ENCODE assay signal across 32 mouse cellular contexts in the genomic region with DNA sequence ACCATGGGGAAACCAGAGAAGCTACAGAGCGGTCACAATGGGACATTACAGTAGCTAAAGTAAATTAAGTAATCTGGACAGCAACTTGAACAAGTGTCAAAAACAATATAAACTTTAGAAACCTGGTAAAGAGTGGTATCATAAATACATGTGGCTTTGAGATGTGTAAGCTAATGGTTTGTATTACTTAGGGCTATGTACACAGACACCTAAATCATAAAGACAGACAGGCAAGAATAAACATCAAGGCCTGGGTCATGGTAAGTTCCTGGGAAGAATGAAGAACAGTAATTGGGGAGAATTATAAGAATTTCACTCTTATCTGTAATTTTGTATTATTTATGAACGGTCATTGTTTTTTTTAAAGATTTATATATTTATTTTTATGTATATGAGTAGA.
"Had no signal": no experiment of that assay in that cellular context is flagged by ENCODE, and none has a peak within 500 bp of the region (broad histone marks: within the 10 kb centered on the region; RNA-seq: fewer than 3 reads in every experiment).

No protein-coding gene starts in this region.

- H3K4me2 ChIP-seq: limb, embryonic 12.5 days; limb, embryonic 13.5 days; limb, embryonic 15.5 days; liver, embryonic 11.5 days; liver, embryonic 12.5 days; liver, embryonic 13.5 days; liver, embryonic 15.5 days; lung, embryonic 14.5 days; lung, embryonic 15.5 days; midbrain, embryonic 11.5 days; midbrain, embryonic 12.5 days; midbrain, embryonic 13.5 days; midbrain, embryonic 15.5 days; neural tube, embryonic 12.5 days had no signal

- H3K27ac ChIP-seq: limb, embryonic 10.5 days; limb, embryonic 12.5 days; limb, embryonic 13.5 days; limb, embryonic 15.5 days; liver, embryonic 12.5 days; liver, embryonic 13.5 days; liver, embryonic 14.5 days; liver, embryonic 15.5 days; lung, embryonic 15.5 days; macrophage; midbrain, embryonic 10.5 days; midbrain, embryonic 12.5 days; midbrain, embryonic 13.5 days; midbrain, embryonic 15.5 days; neural tube, embryonic 12.5 days had no signal

- H3K4me1 ChIP-seq: limb, embryonic 10.5 days; limb, embryonic 12.5 days; limb, embryonic 13.5 days; limb, embryonic 15.5 days; liver, embryonic 12.5 days; liver, embryonic 13.5 days; liver, embryonic 15.5 days; lung, embryonic 15.5 days; megakaryocyte, embryonic 14.5 days; midbrain, embryonic 10.5 days; midbrain, embryonic 12.5 days; midbrain, embryonic 13.5 days; midbrain, embryonic 15.5 days; neural tube, embryonic 12.5 days had no signal

- H3K9me3 ChIP-seq: limb, embryonic 10.5 days; limb, embryonic 12.5 days; limb, embryonic 13.5 days; limb, embryonic 15.5 days; liver, embryonic 12.5 days; liver, embryonic 13.5 days; liver, embryonic 15.5 days; lung, embryonic 15.5 days; megakaryocyte, embryonic 14.5 days; midbrain, embryonic 10.5 days; midbrain, embryonic 12.5 days; midbrain, embryonic 13.5 days; midbrain, embryonic 15.5 days; neural tube, embryonic 12.5 days had no signal

- ATAC-seq: liver, embryonic 12.5 days; liver, postnatal 0 days; lung, postnatal 0 days; midbrain, embryonic 13.5 days; midbrain, embryonic 15.5 days; midbrain, embryonic 16.5 days had no signal

- H3K4me3 ChIP-seq: limb, embryonic 10.5 days; limb, embryonic 12.5 days; limb, embryonic 13.5 days; limb, embryonic 15.5 days; liver, embryonic 12.5 days; liver, embryonic 13.5 days; liver, embryonic 15.5 days; lung, embryonic 15.5 days; megakaryocyte, embryonic 14.5 days; midbrain, embryonic 10.5 days; midbrain, embryonic 12.5 days; midbrain, embryonic 13.5 days; midbrain, embryonic 15.5 days; myocyte; neural tube, embryonic 12.5 days had no signal

- H3K27me3 ChIP-seq: limb, embryonic 12.5 days; limb, embryonic 13.5 days; limb, embryonic 15.5 days; liver, embryonic 12.5 days; liver, embryonic 13.5 days; liver, embryonic 15.5 days; lung, embryonic 15.5 days; megakaryocyte, embryonic 14.5 days; midbrain, embryonic 12.5 days; midbrain, embryonic 13.5 days; midbrain, embryonic 15.5 days; neural tube, embryonic 12.5 days had no signal

- DNase-seq: left cerebral cortex, postnatal 4 days; liver; liver, embryonic 13.5 days; liver, postnatal 0 days; lung, adult 18-20 months; lung, adult 2 months; lung, embryonic 14.5 days; lung, postnatal 10 days; lung, postnatal 14 days; lung, postnatal 36 days; lung, postnatal 4 days; midbrain, embryonic 14.5 days had no signal

- H3K9ac ChIP-seq: limb, embryonic 12.5 days; limb, embryonic 13.5 days; limb, embryonic 15.5 days; liver, embryonic 12.5 days; liver, embryonic 13.5 days; liver, embryonic 14.5 days; liver, embryonic 15.5 days; liver, postnatal 0 days; lung, embryonic 14.5 days; lung, embryonic 15.5 days; midbrain, embryonic 12.5 days; midbrain, embryonic 13.5 days; midbrain, embryonic 15.5 days; neural tube, embryonic 12.5 days had no signal
